Mouse (Mus musculus) embryonic facial prominence, embryonic 14.5 days (tissue): ENCODE data around the gene Gpn2. TPM values are rescaled to one million over a fixed set of nuclear protein-coding genes. Genes with fewer than 3 reads are reported as not detected.

Experiments used
- ATAC-seq: fragments of 200-750 bp; cut with Nextera tagmentation; 2 replicates; pipeline ENCODE4 v1.8.0; 2017; ENCODE audit warnings: low read depth, moderate number of reproducible peaks, moderate TSS enrichment
- DNase-seq: peaks from one replicate; pipeline ENCODE4 v3.0.0-alpha.2; 2015; ENCODE audit warnings: low spot score
- H3K27ac ChIP-seq: fragments of 300-500 bp; sonication (generic); replicated peaks from 2 replicates; pipeline ENCODE4 v1.5.1; 2014; ENCODE audit warnings: low read depth, mild to moderate bottlenecking, low read length, moderate library complexity
- H3K27me3 ChIP-seq: fragments of 300-500 bp; sonication (generic); replicated peaks from 2 replicates; pipeline ENCODE4 v1.6.1; 2014; ENCODE audit warnings: low read length; ENCODE audit not compliant: control insufficient read depth, insufficient read depth
- H3K36me3 ChIP-seq: fragments of 300-500 bp; sonication (generic); 2 replicates; pipeline ENCODE4 v1.6.1; 2014; ENCODE audit warnings: low read length, mixed read lengths; ENCODE audit not compliant: control insufficient read depth, insufficient read depth
- H3K4me1 ChIP-seq: fragments of 300-500 bp; sonication (generic); 2 replicates; pipeline ENCODE4 v1.6.1; 2014; ENCODE audit warnings: antibody characterized with exemption, low read length; ENCODE audit not compliant: control insufficient read depth, insufficient read depth
- H3K4me2 ChIP-seq: fragments of 300-500 bp; sonication (generic); 2 replicates; pipeline ENCODE4 v1.6.1; 2014; ENCODE audit warnings: low read depth, mild to moderate bottlenecking, low read length, moderate library complexity, mixed read lengths
- H3K4me3 ChIP-seq: fragments of 300-500 bp; sonication (generic); 2 replicates; pipeline ENCODE4 v1.5.1; 2014; ENCODE audit warnings: low read depth, mild to moderate bottlenecking, low read length
- H3K9ac ChIP-seq: fragments of 300-500 bp; sonication (generic); 2 replicates; pipeline ENCODE4 v1.6.1; 2014; ENCODE audit warnings: low read depth, mild to moderate bottlenecking, low read length, moderate library complexity, mixed read lengths
- H3K9me3 ChIP-seq: fragments of 300-500 bp; sonication (generic); 2 replicates; pipeline ENCODE4 v1.6.1; 2016; ENCODE audit warnings: low read length; ENCODE audit not compliant: control insufficient read depth
- WGBS: fragments of 180-500 bp; shearing (Covaris S2); extraction: QIAGEN DNeasy Blood & Tissue Kit; methylation state at CpG from one replicate; pipeline ENCODE4 v1.1.7; 2014; 5-methylcytosine and 5-hydroxymethylcytosine counted together
- polyA plus RNA-seq: library from polyadenylated mRNA; unstranded; fragments of >200 nt; fragmentation: Nextera tagmentation; extraction: Ambion mirVana; gene quantifications from 2 replicates; pipeline ENCODE4 v1.2.1, GENCODE M21; 2014

Gene Gpn2
- polyA plus RNA-seq, 1 experiment from 2014 or later, result 18.8 TPM

DNA sequence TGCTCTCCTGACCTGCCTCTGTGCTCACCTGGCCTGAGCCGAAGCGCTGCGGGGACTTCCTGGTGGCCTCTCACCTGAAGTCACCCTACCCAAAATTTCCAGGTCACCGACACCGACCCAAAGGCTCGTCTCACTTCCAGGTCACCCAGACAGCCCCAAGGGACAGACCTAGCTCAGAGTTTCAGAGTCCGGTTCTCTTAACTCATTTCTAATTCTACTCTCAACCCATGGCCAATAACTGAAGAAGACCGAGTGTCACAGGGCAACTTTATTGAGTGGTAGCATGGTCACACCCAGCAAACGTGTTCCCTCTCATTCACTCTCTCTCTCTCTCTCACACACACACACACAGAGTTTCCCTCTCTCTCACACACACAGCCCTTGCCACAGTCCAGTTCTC is 16.1 kb downstream of the Gpn2 start:
- peak overlapping the region; percentile 57 for H3K27ac ChIP-seq
- peaks cover 37% of the 10 kb centered on the region for H3K27me3 ChIP-seq
- no peak for DNase-seq

DNA sequence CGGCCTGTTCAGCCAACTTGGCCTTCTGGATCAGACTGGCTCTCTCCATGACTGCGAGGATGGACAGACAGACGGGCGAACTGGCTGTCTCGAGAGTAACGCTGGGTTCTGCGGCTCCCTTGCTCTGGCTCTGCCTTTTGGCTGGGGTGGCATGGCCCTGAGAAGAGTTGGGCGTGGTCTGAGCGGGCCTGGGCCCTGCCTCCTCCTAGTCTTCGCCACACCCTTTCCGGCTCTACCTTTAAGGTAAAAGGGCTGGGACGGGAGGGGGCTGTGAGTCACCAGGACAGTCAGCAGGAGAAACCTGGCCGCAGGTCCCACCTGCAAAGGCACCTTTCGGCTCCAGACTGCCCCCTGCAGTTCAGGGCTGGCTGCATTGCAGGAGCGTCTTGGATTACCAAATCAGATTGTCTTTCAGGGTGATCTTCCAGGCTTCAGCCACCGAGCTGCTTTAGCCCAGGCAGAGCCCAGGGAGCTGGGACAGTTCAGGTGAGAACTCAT is 17.6 kb downstream of the Gpn2 start, which contains the start of gene Sfn:
Gene Sfn, minus strand, starts transcription at position 448 of the 498 bp plus-strand sequence.
- DNase-seq, result peak; percentile 90
- Histone ChIP-seq H3K27ac (peak within 1 kb of the TSS; percentile 6; the same call in 1 of the 2 replicates), H3K9ac (peak within 1 kb of the TSS; percentile 11; the same call in 1 of the 2 replicates), H3K4me1 (peaks cover 7% of the 10 kb centered on the region; the same call in 1 of the 2 replicates), H3K9me3 (no peaks in the 10 kb centered on the region), H3K27me3 (peaks cover 37% of the 10 kb centered on the region), H3K36me3 (peaks cover 29% of the 10 kb centered on the region; the same call in 1 of the 2 replicates), H3K4me3 (peak within 1 kb of the TSS; percentile 27), H3K4me2 (peak within 1 kb of the TSS; percentile 10)
- WGBS, result 3% methylated on average over 16 of the region's 16 CpGs
- peak; percentile 30 for ATAC-seq

More for the DNA sequence above, 16.1 kb downstream of the Gpn2 start:
- peak overlapping the region; percentile 55 for H3K9ac ChIP-seq
- ATAC-seq, result no peak
- 13% methylated on average over 9 of the region's 9 CpGs for WGBS
- H3K9me3 ChIP-seq, result no peaks in the 10 kb centered on the region
- H3K4me1 ChIP-seq, result peaks cover 7% of the 10 kb centered on the region; the same call in 1 of the 2 replicates
- peaks cover 15% of the 10 kb centered on the region; the same call in 1 of the 2 replicates for H3K36me3 ChIP-seq
- peak overlapping the region; percentile 55 for H3K4me3 ChIP-seq
- H3K4me2 ChIP-seq, result peak overlapping the region; percentile 83

DNA sequence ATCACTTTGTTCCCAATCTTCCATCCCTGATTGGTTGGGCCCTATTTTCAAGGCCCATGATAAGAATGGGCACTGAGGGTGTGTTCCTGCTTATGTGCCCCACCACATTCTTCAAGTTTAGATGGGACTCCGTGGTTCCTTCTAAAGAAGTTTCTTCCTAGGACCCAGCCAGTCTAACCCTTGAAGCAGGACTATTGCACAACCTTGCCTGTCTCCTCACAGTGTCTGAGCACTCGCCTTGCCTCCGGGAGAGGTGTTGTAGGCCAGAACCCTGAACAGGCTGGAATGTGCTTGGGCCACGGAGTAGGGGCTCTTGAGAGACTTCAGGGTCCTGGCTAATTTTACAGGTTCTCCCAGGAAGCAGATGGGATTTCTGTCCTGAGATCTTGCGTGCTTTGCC is 18.9 kb downstream of the Gpn2 start:
- Histone ChIP-seq H3K9me3 (no peaks in the 10 kb centered on the region), H3K27ac (no peak overlapping the region), H3K9ac (no peak overlapping the region), H3K27me3 (peaks cover 35% of the 10 kb centered on the region), H3K36me3 (peaks cover 37% of the 10 kb centered on the region; the same call in 1 of the 2 replicates), H3K4me2 (no peak overlapping the region), H3K4me1 (peaks cover 7% of the 10 kb centered on the region; the same call in 1 of the 2 replicates), H3K4me3 (no peak overlapping the region)
- ATAC-seq (no peak), DNase-seq (no peak)
- 87% methylated on average over 5 of the region's 5 CpGs for WGBS

DNA sequence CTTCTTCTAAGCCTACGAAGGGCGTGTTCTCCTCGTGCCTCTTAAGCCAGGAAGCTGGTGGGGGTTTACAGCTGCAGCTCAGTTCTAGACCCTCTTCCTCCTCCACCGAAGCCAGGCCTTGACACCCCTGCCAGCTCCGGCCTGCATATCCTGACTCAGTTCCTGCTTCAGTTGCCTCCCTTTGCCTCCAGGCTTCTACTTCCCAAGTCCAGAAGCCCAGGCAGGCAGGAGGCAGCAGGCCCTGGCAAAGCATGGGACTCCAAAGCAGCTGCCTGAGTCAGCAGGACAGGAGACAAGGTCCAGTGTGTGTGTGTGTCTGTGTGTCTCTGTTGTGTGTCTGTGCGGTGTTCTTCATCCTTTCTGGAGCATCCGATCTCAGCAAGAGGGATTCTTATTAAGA is 20.0 kb downstream of the Gpn2 start:
- ATAC-seq, result no peak
- peaks cover 45% of the 10 kb centered on the region; the same call in 1 of the 2 replicates for H3K36me3 ChIP-seq
- WGBS, result 82% methylated on average over 7 of the region's 7 CpGs
- H3K27me3 ChIP-seq, result peaks cover 24% of the 10 kb centered on the region
- DNase-seq, result no peak
- no peak overlapping the region for H3K9ac ChIP-seq
- no peak overlapping the region for H3K27ac ChIP-seq
- no peak overlapping the region for H3K4me2 ChIP-seq
- no peak overlapping the region for H3K4me3 ChIP-seq
- peaks cover 3% of the 10 kb centered on the region; the same call in 1 of the 2 replicates for H3K4me1 ChIP-seq
- H3K9me3 ChIP-seq, result no peaks in the 10 kb centered on the region

DNA sequence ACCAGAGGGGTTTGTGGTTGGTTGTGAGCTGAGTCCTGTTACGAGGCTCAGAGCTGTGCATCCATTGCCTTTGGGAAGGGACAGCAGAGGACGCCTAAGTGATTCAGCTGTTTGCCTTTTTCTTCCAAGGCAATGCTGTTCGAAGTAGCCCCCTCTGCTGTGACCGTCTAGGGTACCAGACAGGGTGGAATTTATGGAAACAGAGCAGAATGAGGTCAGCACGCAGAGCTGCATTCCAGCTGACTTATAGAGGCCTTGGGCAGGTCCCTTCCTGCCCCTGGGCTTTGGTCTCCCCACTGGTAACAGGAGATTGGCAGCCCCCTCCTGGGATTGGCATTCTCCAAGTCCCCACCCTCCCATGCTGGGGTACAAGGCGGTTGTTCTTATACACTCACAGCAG is 20.7 kb downstream of the Gpn2 start:
- H3K27me3 ChIP-seq, result peaks cover 20% of the 10 kb centered on the region
- H3K4me2 ChIP-seq, result 0 out of 2 replicates have a peak overlapping the region, but pooled peaks have one; percentile 15
- peaks cover 50% of the 10 kb centered on the region; the same call in 1 of the 2 replicates for H3K36me3 ChIP-seq
- H3K27ac ChIP-seq, result peak overlapping the region; percentile 83
- no peak overlapping the region for H3K9ac ChIP-seq
- 59% methylated on average over 6 of the region's 6 CpGs for WGBS
- no peaks in the 10 kb centered on the region for H3K9me3 ChIP-seq
- no peak overlapping the region for H3K4me3 ChIP-seq
- ATAC-seq (peak; percentile 39; the same call in 1 of the 2 replicates), DNase-seq (peak; percentile 82)
- no peaks in the 10 kb centered on the region for H3K4me1 ChIP-seq

DNA sequence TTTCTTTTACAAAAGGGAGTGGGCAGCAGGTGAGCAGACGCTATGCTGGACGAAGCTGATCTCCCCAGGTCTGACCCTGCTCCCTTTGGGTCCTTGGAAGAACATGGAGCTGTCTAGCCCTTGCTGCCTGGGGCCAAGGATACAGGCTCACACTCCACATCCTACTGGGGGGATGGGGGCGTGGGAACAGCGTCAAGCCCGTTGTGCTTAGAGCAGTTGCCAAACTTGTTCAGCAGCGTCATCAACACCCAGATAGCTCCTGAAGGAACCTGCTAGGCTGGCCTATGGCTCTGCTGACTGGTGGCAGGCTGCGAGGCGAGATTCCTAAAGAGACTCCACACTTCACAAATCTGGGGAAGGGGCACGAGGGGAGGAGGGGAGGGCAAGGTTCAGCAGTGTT is 21.2 kb downstream of the Gpn2 start:
- H3K9me3 ChIP-seq, result no peaks in the 10 kb centered on the region
- peak overlapping the region; percentile 83 for H3K27ac ChIP-seq
- peaks cover 15% of the 10 kb centered on the region for H3K27me3 ChIP-seq
- peak overlapping the region; percentile 16; the same call in 1 of the 2 replicates for H3K9ac ChIP-seq
- DNase-seq (peak; percentile 90), ATAC-seq (peak; percentile 79)
- H3K4me2 ChIP-seq, result 0 out of 2 replicates have a peak overlapping the region, but pooled peaks have one; percentile 15
- peaks cover 55% of the 10 kb centered on the region; the same call in 1 of the 2 replicates for H3K36me3 ChIP-seq
- no peaks in the 10 kb centered on the region for H3K4me1 ChIP-seq
- 36% methylated on average over 9 of the region's 9 CpGs for WGBS
- H3K4me3 ChIP-seq, result no peak overlapping the region

DNA sequence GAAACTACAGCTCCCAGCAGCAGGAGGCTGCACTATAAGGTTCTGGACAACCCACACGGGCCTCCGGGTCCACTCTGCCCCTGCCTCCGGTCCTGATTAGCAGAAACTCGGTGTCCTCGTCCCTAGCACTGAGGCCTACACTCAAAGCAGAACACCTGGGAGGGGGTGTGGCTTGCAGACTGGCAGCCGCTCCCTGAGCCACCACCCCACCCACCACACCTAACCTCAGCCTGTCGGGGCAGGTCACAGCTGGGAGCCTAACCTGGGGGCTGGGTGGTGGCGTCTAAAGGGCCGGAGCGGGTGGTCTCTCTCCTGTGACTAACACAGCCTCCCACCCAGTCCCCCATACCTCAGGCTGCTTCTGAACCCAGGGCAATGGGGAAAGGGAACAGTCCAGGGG is 23.1 kb downstream of the Gpn2 start:
- H3K4me3 ChIP-seq, result no peak overlapping the region
- H3K36me3 ChIP-seq, result peaks cover 73% of the 10 kb centered on the region
- no peak overlapping the region for H3K9ac ChIP-seq
- H3K4me2 ChIP-seq, result no peak overlapping the region
- peaks cover 5% of the 10 kb centered on the region for H3K9me3 ChIP-seq
- H3K4me1 ChIP-seq, result no peaks in the 10 kb centered on the region
- peak; percentile 45 for DNase-seq
- WGBS, result 77% methylated on average over 10 of the region's 10 CpGs
- H3K27ac ChIP-seq, result peak overlapping the region; percentile 83
- peaks cover 5% of the 10 kb centered on the region for H3K27me3 ChIP-seq
- ATAC-seq, result no peak

DNA sequence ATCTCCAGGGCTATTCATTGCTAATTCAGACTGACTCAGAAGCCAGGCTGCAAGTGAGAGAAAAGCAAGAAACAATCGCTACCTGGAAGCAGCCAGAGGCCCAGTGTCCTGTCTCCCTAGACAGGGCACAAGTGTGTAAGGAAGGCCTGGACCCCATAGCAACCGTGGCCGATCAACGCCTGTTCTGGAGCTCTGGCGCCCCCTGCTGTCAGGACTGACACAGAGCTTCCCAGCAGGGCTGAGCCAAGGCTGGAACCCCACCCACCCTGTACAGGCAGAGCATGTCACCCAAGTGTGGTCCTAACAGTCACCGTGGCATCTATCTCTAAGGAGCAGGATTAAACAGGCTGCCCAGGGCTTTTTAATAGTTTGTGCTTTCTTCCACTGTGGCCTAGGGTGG is 25.6 kb downstream of the Gpn2 start:
- DNase-seq (peak; percentile 76), ATAC-seq (0 out of 2 replicates have a peak, but pooled peaks have one; percentile 58)
- peaks cover 83% of the 10 kb centered on the region for H3K36me3 ChIP-seq
- H3K4me3 ChIP-seq, result no peak overlapping the region
- H3K27ac ChIP-seq, result no peak overlapping the region
- 20% methylated on average over 6 of the region's 6 CpGs for WGBS
- peaks cover 10% of the 10 kb centered on the region for H3K9me3 ChIP-seq
- H3K4me2 ChIP-seq, result no peak overlapping the region
- H3K9ac ChIP-seq, result no peak overlapping the region
- no peaks in the 10 kb centered on the region for H3K4me1 ChIP-seq
- H3K27me3 ChIP-seq, result no peaks in the 10 kb centered on the region

DNA sequence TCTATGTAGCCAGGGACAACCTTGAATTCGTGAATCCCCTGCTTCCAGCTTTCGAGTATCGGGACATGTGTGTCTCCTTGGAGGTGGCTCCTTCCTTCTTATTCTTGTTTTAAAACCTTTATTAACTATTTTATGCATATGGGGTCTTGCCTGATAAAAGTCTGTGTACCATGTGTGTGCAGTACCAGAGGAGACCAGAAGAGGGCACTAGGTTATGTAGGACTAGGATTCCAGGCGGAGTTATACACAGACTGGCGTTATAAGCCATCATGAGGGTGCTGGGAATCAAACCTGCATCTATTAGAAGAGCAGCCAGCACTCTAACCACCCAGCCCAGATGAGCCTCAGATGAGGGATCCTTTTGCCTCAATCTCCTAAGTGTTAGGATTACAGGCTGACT is 27.7 kb downstream of the Gpn2 start:
- peaks cover 80% of the 10 kb centered on the region for H3K36me3 ChIP-seq
- ATAC-seq, result no peak

More for the DNA sequence above, 27.7 kb downstream of the Gpn2 start:
- Histone ChIP-seq H3K9me3 (peaks cover 10% of the 10 kb centered on the region), H3K27me3 (no peaks in the 10 kb centered on the region), H3K4me1 (no peaks in the 10 kb centered on the region), H3K4me3 (no peak overlapping the region), H3K27ac (no peak overlapping the region), H3K4me2 (no peak overlapping the region), H3K9ac (no peak overlapping the region)
- WGBS, result 98% methylated on average over 5 of the region's 5 CpGs
- DNase-seq, result no peak
